11 mouse cellular contexts compared by ENCODE assay signal in genomic region chr17:56547116-56547845, GRCm38 (mm10). TPM values are rescaled to one million over a fixed set of nuclear protein-coding genes. Genes with fewer than 3 reads are reported as not detected.
DNase-seq lines count a peak whose midpoint lies in the region; ATAC-seq and TF ChIP-seq lines count a peak whose summit lies in the region.
"Had no signal": no experiment of that assay in that cellular context is flagged by ENCODE, and none has a peak within 500 bp of the region (broad histone marks: within the 10 kb centered on the region; RNA-seq: fewer than 3 reads in every experiment).

No protein-coding gene starts in this region.

- no peak overlapping the region for H3K9ac ChIP-seq in liver, embryonic 12.5 days
- no peak overlapping the region for H3K9ac ChIP-seq in hindbrain, embryonic 15.5 days
- no peak overlapping the region for H3K9ac ChIP-seq in stomach, postnatal 0 days (ENCODE audit: low read length)
- H3K9ac ChIP-seq: lung, embryonic 14.5 days had no signal

- no peak overlapping the region for H3K4me2 ChIP-seq in liver, embryonic 12.5 days
- no peak overlapping the region for H3K4me2 ChIP-seq in hindbrain, embryonic 15.5 days
- no peak overlapping the region for H3K4me2 ChIP-seq in stomach, postnatal 0 days (replicated peaks; ENCODE audit: low read depth)
- H3K4me2 ChIP-seq: lung, embryonic 14.5 days had no signal

- DNase-seq in liver = peak; percentile 3
- peak; percentile 87 to 91 for DNase-seq in cerebellum, postnatal 25 days
- DNase-seq in stomach, postnatal 0 days (ENCODE audit: low spot score) = peak; percentile 11
- DNase-seq in adrenal gland, postnatal 36 days = no peak
- DNase-seq: lung, embryonic 14.5 days had no signal

- TF ChIP-seq CTCF in stomach, postnatal 0 days (IDR thresholded peaks at IDR 0.05; ENCODE audit: low read depth) = no peak

- WGBS in liver, embryonic 12.5 days (ENCODE audit: insufficient replicate concordance) = 62% methylated on average over 17 of the region's 17 CpGs
- 39% methylated on average over 17 of the region's 17 CpGs for WGBS in hindbrain, embryonic 15.5 days
- 68% methylated on average over 17 of the region's 17 CpGs for WGBS in stomach, postnatal 0 days

- H3K4me3 ChIP-seq in liver, embryonic 12.5 days = no peak overlapping the region
- no peak overlapping the region for H3K4me3 ChIP-seq in hindbrain, embryonic 15.5 days
- no peak overlapping the region for H3K4me3 ChIP-seq in stomach, postnatal 0 days (ENCODE audit: low read depth, low read length)

- H3K27ac ChIP-seq in liver, embryonic 12.5 days = no peak overlapping the region
- H3K27ac ChIP-seq in hindbrain, embryonic 15.5 days (replicated peaks) = peak overlapping the region; percentile 20; the same call in 1 of the 2 replicates
- H3K27ac ChIP-seq in stomach, postnatal 0 days (replicated peaks) = no peak overlapping the region

- peaks cover 6% of the 10 kb centered on the region; the same call in 1 of the 2 replicates for H3K4me1 ChIP-seq in liver, embryonic 12.5 days
- peaks cover 40% of the 10 kb centered on the region for H3K4me1 ChIP-seq in hindbrain, embryonic 15.5 days (replicated peaks)
- H3K4me1 ChIP-seq in stomach, postnatal 0 days (replicated peaks; ENCODE audit: control insufficient read depth, insufficient read depth) = no peaks in the 10 kb centered on the region

- H3K9me3 ChIP-seq in liver, embryonic 12.5 days (replicated peaks) = no peaks in the 10 kb centered on the region
- H3K9me3 ChIP-seq in hindbrain, embryonic 15.5 days = no peaks in the 10 kb centered on the region
- H3K9me3 ChIP-seq in stomach, postnatal 0 days (ENCODE audit: control insufficient read depth, low read length) = no peaks in the 10 kb centered on the region

- TF ChIP-seq EP300 in stomach, postnatal 0 days (optimal IDR thresholded peaks at IDR 0.05) = no peak

- no peaks in the 10 kb centered on the region for H3K36me3 ChIP-seq in liver, embryonic 12.5 days
- H3K36me3 ChIP-seq in hindbrain, embryonic 15.5 days = no peaks in the 10 kb centered on the region
- H3K36me3 ChIP-seq in stomach, postnatal 0 days (ENCODE audit: control insufficient read depth, insufficient read depth, low read length) = no peaks in the 10 kb centered on the region

- no peak for ATAC-seq in liver, embryonic 12.5 days
- ATAC-seq in hindbrain, embryonic 15.5 days (ENCODE audit: low FRiP score, low read depth) = peak; percentile 21; the same call in 1 of the 2 replicates
- ATAC-seq in stomach, postnatal 0 days (ENCODE audit: low FRiP score, low TSS enrichment) = no peak
- no peak for ATAC-seq in granulocyte monocyte progenitor cell, adult 5-6 weeks (replicated peaks; ENCODE audit: poor library complexity, severe bottlenecking)

- peaks cover 8% of the 10 kb centered on the region; the same call in 1 of the 2 replicates for H3K27me3 ChIP-seq in liver, embryonic 12.5 days (replicated peaks)
- no peaks in the 10 kb centered on the region for H3K27me3 ChIP-seq in hindbrain, embryonic 15.5 days
- H3K27me3 ChIP-seq in stomach, postnatal 0 days (ENCODE audit: control insufficient read depth, insufficient read depth, low read length) = no peaks in the 10 kb centered on the region

RNA-seq across cellular contexts. Expression of gene Gm20219, which starts 6.9 kb away (rescaled TPM):
- 0.20 and 0.25 TPM in 2 replicates for polyA plus RNA-seq in liver, embryonic 12.5 days (2016; fragmentation: Nextera tagmentation; extraction: Ambion mirVana)
- polyA plus RNA-seq in hindbrain, embryonic 15.5 days (2015; fragmentation: Nextera tagmentation; extraction: Ambion mirVana) = 0.46 and 1.3 TPM in 2 replicates
- 15.9 and 19.2 TPM in 2 replicates for polyA plus RNA-seq in stomach, postnatal 0 days (2015; fragmentation: Nextera tagmentation; extraction: Ambion mirVana)
- 1 to 10 TPM in 1 of 2 experiments, under 1 TPM in 1; 0.95 to 1.6 TPM for total RNA-seq in adrenal gland, postnatal 36 days (2021)
- total RNA-seq in granulocyte monocyte progenitor cell, adult 5-6 weeks (2014; fragmentation: Nextera tagmentation) = 0.84 and 1.1 TPM in 2 replicates
- 0.41 TPM in 1 of 2 replicates, not detected in the other for total RNA-seq in granulocyte monocyte progenitor cell, adult 5-6 weeks (2017)

RNA-seq across cellular contexts. Expression of gene Znrf4, which starts 35.0 kb away (rescaled TPM):
- polyA plus RNA-seq in liver, embryonic 12.5 days (2016; fragmentation: Nextera tagmentation; extraction: Ambion mirVana) = not detected in 2 replicates
- polyA plus RNA-seq in hindbrain, embryonic 15.5 days (2015; fragmentation: Nextera tagmentation; extraction: Ambion mirVana) = 0.17 TPM in 1 of 2 replicates, not detected in the other
- polyA plus RNA-seq in stomach, postnatal 0 days (2015; fragmentation: Nextera tagmentation; extraction: Ambion mirVana) = not detected in 2 replicates
- not detected for total RNA-seq in adrenal gland, postnatal 36 days (2021)
- total RNA-seq in granulocyte monocyte progenitor cell, adult 5-6 weeks (2014; fragmentation: Nextera tagmentation) = not detected in 2 replicates
- total RNA-seq in granulocyte monocyte progenitor cell, adult 5-6 weeks (2017) = not detected in 2 replicates
- total RNA-seq: layer of hippocampus, adult 18-20 months; neutrophil, adult 5-6 weeks had no signal
- polyA plus RNA-seq: lung, embryonic 14.5 days; stomach, embryonic 16.5 days had no signal

RNA-seq across cellular contexts. Expression of gene Safb2, which starts 37.1 kb away (rescaled TPM):
- 58.9 and 63.6 TPM in 2 replicates for polyA plus RNA-seq in liver, embryonic 12.5 days (2016; fragmentation: Nextera tagmentation; extraction: Ambion mirVana)
- polyA plus RNA-seq in hindbrain, embryonic 15.5 days (2015; fragmentation: Nextera tagmentation; extraction: Ambion mirVana) = 71.4 and 81.2 TPM in 2 replicates
- polyA plus RNA-seq in stomach, postnatal 0 days (2015; fragmentation: Nextera tagmentation; extraction: Ambion mirVana) = 25.4 and 28.8 TPM in 2 replicates
- 100 to 1,000 TPM; 103 to 126 TPM for total RNA-seq in adrenal gland, postnatal 36 days (2021)
- total RNA-seq in granulocyte monocyte progenitor cell, adult 5-6 weeks (2014; fragmentation: Nextera tagmentation) = 99.5 and 132 TPM in 2 replicates
- total RNA-seq in granulocyte monocyte progenitor cell, adult 5-6 weeks (2017) = 66.4 and 76.5 TPM in 2 replicates

RNA-seq across cellular contexts. Expression of gene Safb, which starts 37.3 kb away (rescaled TPM):
- 73.6 and 79.1 TPM in 2 replicates for polyA plus RNA-seq in liver, embryonic 12.5 days (2016; fragmentation: Nextera tagmentation; extraction: Ambion mirVana)
- polyA plus RNA-seq in hindbrain, embryonic 15.5 days (2015; fragmentation: Nextera tagmentation; extraction: Ambion mirVana) = 105 and 116 TPM in 2 replicates
- 34.7 and 38.6 TPM in 2 replicates for polyA plus RNA-seq in stomach, postnatal 0 days (2015; fragmentation: Nextera tagmentation; extraction: Ambion mirVana)
- total RNA-seq in adrenal gland, postnatal 36 days (2021) = 100 to 1,000 TPM; 103 to 122 TPM
- 69.1 and 99.9 TPM in 2 replicates for total RNA-seq in granulocyte monocyte progenitor cell, adult 5-6 weeks (2014; fragmentation: Nextera tagmentation)
- 72.9 and 77.2 TPM in 2 replicates for total RNA-seq in granulocyte monocyte progenitor cell, adult 5-6 weeks (2017)

Comparison
In these comparisons a context has a peak if more than half of its experiments do, and no peak if none do; other contexts are left out.
1. DNase-seq: peak in liver (single experiment), cerebellum, postnatal 25 days (2 of 2) and stomach, postnatal 0 days (single experiment); none in adrenal gland, postnatal 36 days (0 of 2).